Mouse (Mus musculus): Measurements from ENCODE around the gene Esrrg. TPM values are rescaled to one million over a fixed set of nuclear protein-coding genes. Genes with fewer than 3 reads are reported as not detected.

Esrrg gene
- polyA plus RNA-seq, 1 experiment from 2014 or later = 1.8 TPM

DNA sequence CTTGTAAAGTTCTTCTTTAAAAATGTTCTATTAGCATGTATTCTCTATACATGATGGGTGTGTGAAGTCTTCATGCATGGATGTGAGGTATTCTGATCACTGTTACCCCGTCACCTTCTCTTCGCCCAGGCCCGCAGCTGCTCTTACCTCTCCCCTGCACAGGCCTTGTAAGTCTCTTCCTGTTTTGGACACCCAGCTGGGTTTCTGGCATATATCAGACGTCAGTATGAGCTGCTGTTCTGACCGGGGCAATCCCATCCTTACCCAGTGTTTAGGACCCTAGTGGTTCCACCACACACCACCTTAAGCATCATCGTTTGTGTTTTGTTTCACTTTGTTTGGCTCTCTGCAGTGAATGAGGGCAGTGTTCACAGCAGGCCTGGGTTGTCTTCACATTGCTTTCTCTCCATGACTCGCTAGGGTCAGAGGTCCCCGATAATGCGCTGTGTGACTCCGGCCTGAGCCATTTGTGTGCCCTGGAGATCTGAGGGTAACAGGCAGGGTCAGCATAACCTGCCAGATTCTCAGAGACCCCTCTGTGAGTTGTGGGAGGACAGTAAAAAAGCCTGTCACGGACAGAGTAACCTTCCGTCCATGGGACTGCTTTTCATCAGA is 471.8 kb downstream of the Esrrg start:
- Histone ChIP-seq H3K4me2 (no peak overlapping the region), H3K4me3 (ENCODE audit: low read depth, low read length) (no peak overlapping the region), H3K36me3 (ENCODE audit: insufficient read depth) (no peaks in the 10 kb centered on the region), H3K27ac (ENCODE audit: low read depth) (no peak overlapping the region), H3K27me3 (ENCODE audit: insufficient read depth, low read length) (no peaks in the 10 kb centered on the region), H3K9ac (no peak overlapping the region), H3K9me3 (ENCODE audit: low read depth, low read length) (no peaks in the 10 kb centered on the region), H3K4me1 (ENCODE audit: insufficient read depth) (no peaks in the 10 kb centered on the region)
- 62% methylated on average over 12 of the region's 12 CpGs for WGBS
- TF ChIP-seq CTCF (IDR thresholded peaks at IDR 0.05; ENCODE audit: low read depth) = no peak
- ATAC-seq (ENCODE audit: insufficient read depth) (no peak), DNase-seq (no peak)

DNA sequence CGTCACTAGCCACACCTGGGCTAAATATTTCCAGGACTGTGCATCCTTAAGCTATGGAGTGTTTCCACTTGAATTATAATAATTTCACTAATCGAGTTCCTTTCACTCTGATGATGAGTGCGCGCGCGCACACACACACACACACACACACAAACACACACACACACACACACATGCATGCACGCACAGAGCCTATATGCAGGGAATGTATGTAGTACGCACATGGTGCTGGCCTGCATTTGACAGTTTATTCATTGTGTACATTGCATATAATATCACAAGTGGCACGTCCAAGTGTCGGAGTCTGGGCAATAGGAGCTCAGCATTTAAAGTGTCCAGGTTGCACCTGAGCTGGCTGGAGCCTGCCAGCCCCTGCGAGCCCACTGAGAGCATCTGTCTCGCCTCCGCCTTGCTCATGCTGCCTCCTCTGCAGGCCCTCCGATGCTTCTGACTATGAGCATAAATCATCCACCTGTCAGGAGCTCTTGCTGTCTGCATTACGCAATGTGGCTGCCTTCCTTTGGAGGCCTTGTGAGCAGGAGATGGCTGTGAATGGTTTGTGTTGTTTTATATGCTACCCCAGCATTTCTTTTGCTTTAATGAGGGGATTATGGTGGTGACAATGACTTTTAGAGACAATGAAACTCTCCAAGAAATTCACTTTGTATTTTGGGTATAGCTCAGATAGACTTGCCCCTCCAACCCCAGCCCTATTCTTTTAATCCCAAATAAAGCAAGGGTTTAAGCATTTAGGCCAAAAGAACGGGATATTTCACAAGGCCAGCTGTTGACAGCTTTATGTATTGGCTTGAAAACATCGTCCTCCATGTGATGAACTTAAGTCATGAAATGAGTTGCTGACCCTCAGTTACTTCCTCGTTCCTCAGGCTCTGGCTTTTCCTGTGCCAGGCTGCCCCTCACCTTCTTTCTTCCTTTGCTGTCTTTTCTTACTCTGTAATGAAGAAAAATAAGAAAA is 474.4 kb downstream of the Esrrg start:
- Histone ChIP-seq H3K27ac (ENCODE audit: low read depth) (no peak overlapping the region), H3K4me3 (ENCODE audit: low read depth, low read length) (no peak overlapping the region), H3K9me3 (ENCODE audit: low read depth, low read length) (no peaks in the 10 kb centered on the region), H3K27me3 (ENCODE audit: insufficient read depth, low read length) (no peaks in the 10 kb centered on the region), H3K4me2 (no peak overlapping the region), H3K36me3 (ENCODE audit: insufficient read depth) (no peaks in the 10 kb centered on the region), H3K4me1 (ENCODE audit: insufficient read depth) (no peaks in the 10 kb centered on the region), H3K9ac (no peak overlapping the region)
- DNase-seq = peak; percentile 50
- ATAC-seq (ENCODE audit: insufficient read depth) = no peak
- TF ChIP-seq CTCF (IDR thresholded peaks at IDR 0.05; ENCODE audit: low read depth) = no peak
- WGBS = 59% methylated on average over 18 of the region's 18 CpGs

DNA sequence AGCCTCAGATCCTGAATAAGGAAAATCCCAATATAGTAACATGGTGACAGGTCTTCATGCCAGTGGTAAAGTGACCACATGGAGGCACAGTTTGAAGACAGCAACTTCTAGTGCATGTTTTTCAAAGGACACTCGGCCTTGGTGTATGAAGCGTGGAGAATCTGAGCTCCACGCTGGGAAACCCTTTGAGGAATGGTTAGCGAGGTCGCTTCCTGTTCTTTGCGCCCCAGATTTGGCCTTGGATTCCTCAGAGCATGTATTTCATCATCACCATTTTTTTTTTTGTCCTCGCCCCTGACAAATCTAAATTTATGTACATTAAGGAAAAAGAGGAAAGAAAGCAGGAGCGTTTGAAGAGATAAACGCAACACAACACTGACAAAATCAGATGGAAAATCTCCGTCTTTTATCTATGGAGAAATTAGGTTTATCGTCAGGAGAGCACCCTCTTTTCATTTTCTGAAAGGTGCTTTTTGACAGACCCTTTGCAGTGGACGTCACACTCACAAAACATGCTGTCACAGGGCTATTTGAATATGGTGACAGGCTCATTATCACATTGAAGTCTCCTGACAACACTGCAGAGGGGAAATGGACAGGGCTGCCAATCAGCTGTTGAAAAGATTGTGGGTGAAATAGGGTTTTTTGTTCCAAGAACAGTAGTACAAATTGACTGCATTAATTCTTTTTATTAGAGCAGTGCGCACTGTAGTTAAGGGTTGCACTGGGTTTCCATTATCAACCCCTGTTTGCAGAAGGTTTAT is 476.7 kb downstream of the Esrrg start:
- TF ChIP-seq CTCF (IDR thresholded peaks at IDR 0.05; ENCODE audit: low read depth) = no peak
- peak; percentile 33 for DNase-seq
- Histone ChIP-seq H3K4me3 (ENCODE audit: low read depth, low read length) (no peak overlapping the region), H3K9ac (no peak overlapping the region), H3K36me3 (ENCODE audit: insufficient read depth) (no peaks in the 10 kb centered on the region), H3K4me2 (no peak overlapping the region), H3K9me3 (ENCODE audit: low read depth, low read length) (no peaks in the 10 kb centered on the region), H3K27ac (ENCODE audit: low read depth) (no peak overlapping the region), H3K4me1 (ENCODE audit: insufficient read depth) (no peaks in the 10 kb centered on the region), H3K27me3 (ENCODE audit: insufficient read depth, low read length) (no peaks in the 10 kb centered on the region)
- no peak for ATAC-seq (ENCODE audit: insufficient read depth)
- 49% methylated on average over 13 of the region's 13 CpGs for WGBS

DNA sequence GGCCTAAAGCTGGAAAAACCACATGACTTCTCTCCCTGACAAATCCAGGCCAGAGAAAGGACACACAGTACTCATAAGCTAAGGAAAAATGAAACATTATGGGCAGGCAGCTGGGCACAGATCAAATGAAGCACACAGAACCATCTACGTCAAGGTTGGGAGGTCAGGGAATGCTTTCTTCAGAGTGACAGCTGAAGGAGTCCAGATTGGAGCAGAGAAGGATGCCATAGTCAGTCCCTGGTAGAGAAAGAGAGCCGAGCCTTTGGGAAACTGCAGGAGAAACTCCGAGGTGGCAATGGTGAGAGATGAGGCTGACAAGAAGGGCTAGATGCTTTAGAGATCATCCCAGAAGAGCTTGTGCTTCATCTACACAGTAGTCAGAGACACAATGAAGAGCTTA is 485.1 kb downstream of the Esrrg start:
- ATAC-seq (ENCODE audit: insufficient read depth) (no peak), DNase-seq (no peak)
- WGBS = 51% methylated on average over 3 of the region's 3 CpGs
- Histone ChIP-seq H3K4me2 (no peak overlapping the region), H3K9me3 (ENCODE audit: low read depth, low read length) (no peaks in the 10 kb centered on the region), H3K4me3 (ENCODE audit: low read depth, low read length) (no peak overlapping the region), H3K36me3 (ENCODE audit: insufficient read depth) (no peaks in the 10 kb centered on the region), H3K9ac (no peak overlapping the region), H3K27me3 (ENCODE audit: insufficient read depth, low read length) (no peaks in the 10 kb centered on the region), H3K4me1 (ENCODE audit: insufficient read depth) (no peaks in the 10 kb centered on the region), H3K27ac (ENCODE audit: low read depth) (no peak overlapping the region)
- TF ChIP-seq CTCF (IDR thresholded peaks at IDR 0.05; ENCODE audit: low read depth) = no peak

DNA sequence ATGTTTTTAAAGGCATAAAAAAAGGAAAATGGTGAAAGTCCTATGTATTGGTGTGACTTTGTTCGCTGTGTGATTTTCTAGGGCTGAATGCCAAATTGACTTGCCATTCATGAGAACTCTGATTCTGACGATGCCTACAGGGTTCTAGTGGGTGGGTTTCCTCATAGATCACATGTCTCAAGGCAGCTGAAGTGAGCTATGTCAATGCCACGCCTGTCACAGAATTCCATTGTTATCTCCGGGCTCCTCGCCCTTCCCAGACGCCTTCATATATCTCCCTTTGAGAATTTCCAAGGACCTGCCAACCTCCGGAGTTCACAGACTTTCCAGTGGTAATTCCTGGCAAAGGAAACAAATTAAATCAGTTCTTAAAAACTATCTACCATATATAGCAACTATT is 493.2 kb downstream of the Esrrg start:
- Histone ChIP-seq H3K9ac (no peak overlapping the region), H3K9me3 (ENCODE audit: low read depth, low read length) (no peaks in the 10 kb centered on the region), H3K27me3 (ENCODE audit: insufficient read depth, low read length) (no peaks in the 10 kb centered on the region), H3K36me3 (ENCODE audit: insufficient read depth) (no peaks in the 10 kb centered on the region), H3K4me2 (no peak overlapping the region), H3K27ac (ENCODE audit: low read depth) (no peak overlapping the region), H3K4me3 (ENCODE audit: low read depth, low read length) (no peak overlapping the region), H3K4me1 (ENCODE audit: insufficient read depth) (peaks cover 3% of the 10 kb centered on the region; the same call in 1 of the 2 replicates)
- WGBS = 44% methylated on average over 7 of the region's 7 CpGs
- TF ChIP-seq CTCF (IDR thresholded peaks at IDR 0.05; ENCODE audit: low read depth) = no peak
- DNase-seq (no peak), ATAC-seq (ENCODE audit: insufficient read depth) (no peak)

DNA sequence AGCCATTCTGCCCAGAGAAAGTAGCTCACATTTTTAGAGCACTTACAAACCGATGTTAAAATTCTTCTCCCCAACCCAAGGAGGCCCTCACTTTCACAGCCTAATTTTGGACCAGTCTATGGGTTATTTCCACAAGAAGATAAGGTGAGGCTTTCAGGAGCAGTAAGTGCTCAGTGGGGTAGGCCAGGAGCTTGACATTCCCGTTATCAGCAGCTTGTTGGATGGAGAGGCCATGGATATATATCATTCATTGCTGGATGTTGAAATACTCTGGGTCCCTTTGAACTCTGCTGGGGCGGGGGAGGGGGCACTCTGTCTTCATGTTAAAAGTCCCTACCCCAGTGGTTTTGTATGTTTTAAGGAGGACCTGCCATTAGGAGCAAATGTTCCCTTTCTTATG is 494.6 kb downstream of the Esrrg start:
- no peak for TF ChIP-seq CTCF (IDR thresholded peaks at IDR 0.05; ENCODE audit: low read depth)
- H3K9ac ChIP-seq = no peak overlapping the region
- H3K4me2 ChIP-seq = no peak overlapping the region
- H3K4me1 ChIP-seq (ENCODE audit: insufficient read depth) = peaks cover 3% of the 10 kb centered on the region; the same call in 1 of the 2 replicates
- no peaks in the 10 kb centered on the region for H3K36me3 ChIP-seq (ENCODE audit: insufficient read depth)
- H3K4me3 ChIP-seq (ENCODE audit: low read depth, low read length) = no peak overlapping the region
- no peak overlapping the region for H3K27ac ChIP-seq (ENCODE audit: low read depth)
- no peaks in the 10 kb centered on the region for H3K9me3 ChIP-seq (ENCODE audit: low read depth, low read length)
- ATAC-seq (ENCODE audit: insufficient read depth) (no peak), DNase-seq (no peak)
- H3K27me3 ChIP-seq (ENCODE audit: insufficient read depth, low read length) = no peaks in the 10 kb centered on the region
- WGBS = 18% methylated on average over 3 of the region's 3 CpGs

DNA sequence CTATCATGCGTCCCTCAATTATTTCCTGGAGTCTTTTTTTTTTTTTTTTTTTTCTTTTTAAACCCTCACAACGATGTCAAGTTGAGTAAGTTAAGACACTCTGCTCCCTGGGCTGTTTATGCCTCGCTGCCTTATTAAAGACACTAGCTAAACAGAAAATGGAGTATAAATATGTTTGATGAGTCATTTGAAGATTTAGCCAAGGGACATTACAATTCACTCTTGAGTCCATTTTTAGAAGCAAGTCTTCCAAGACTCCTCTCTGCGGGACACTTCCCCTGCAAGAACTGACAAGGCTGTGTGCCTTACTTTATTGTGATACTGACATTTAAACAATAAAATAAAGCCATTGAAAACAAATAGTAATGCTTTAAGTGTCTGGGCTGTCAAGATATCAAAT is 496.9 kb downstream of the Esrrg start:
- DNase-seq = no peak
- no peak overlapping the region for H3K27ac ChIP-seq (ENCODE audit: low read depth)
- no peak overlapping the region for H3K9ac ChIP-seq
- 51% methylated on average over 4 of the region's 4 CpGs for WGBS
- peaks cover 3% of the 10 kb centered on the region; the same call in 1 of the 2 replicates for H3K4me1 ChIP-seq (ENCODE audit: insufficient read depth)
- no peaks in the 10 kb centered on the region for H3K36me3 ChIP-seq (ENCODE audit: insufficient read depth)
- no peaks in the 10 kb centered on the region for H3K9me3 ChIP-seq (ENCODE audit: low read depth, low read length)
- no peak for ATAC-seq (ENCODE audit: insufficient read depth)
- no peak overlapping the region for H3K4me2 ChIP-seq
- no peak for TF ChIP-seq CTCF (IDR thresholded peaks at IDR 0.05; ENCODE audit: low read depth)
- no peak overlapping the region for H3K4me3 ChIP-seq (ENCODE audit: low read depth, low read length)
- H3K27me3 ChIP-seq (ENCODE audit: insufficient read depth, low read length) = no peaks in the 10 kb centered on the region
